Mouse (Mus musculus): ENCODE measurements around the gene Cyb561d2. TPM values are rescaled to one million over a fixed set of nuclear protein-coding genes. Genes with fewer than 3 reads are reported as not detected.

Cyb561d2 gene
- polyA plus RNA-seq (2015; fragmentation: Nextera tagmentation; extraction: Ambion mirVana) = 23.2 and 25.7 TPM in 2 replicates

- peak; percentile 90 for ATAC-seq
- Histone ChIP-seq H3K4me2 (peak within 1 kb of the TSS; percentile 92), H3K9me3 (replicated peaks) (no peaks in the 10 kb centered on the region), H3K27ac (peak within 1 kb of the TSS; percentile 2; the same call in 1 of the 2 replicates), H3K27me3 (no peaks in the 10 kb centered on the region), H3K4me1 (peaks cover 46% of the 10 kb centered on the region), H3K36me3 (ENCODE audit: poor library complexity, severe bottlenecking) (peaks cover 52% of the 10 kb centered on the region), H3K9ac (peak within 1 kb of the TSS; percentile 77), H3K4me3 (peak within 1 kb of the TSS; percentile 59)
- 1% methylated on average over 46 of the region's 46 CpGs for WGBS
Measured at GRCm38 (mm10) chr9:107541474-107542351, at the start of gene Cyb561d2, which contains the start of gene Nprl2. Gene Cyb561d2 (minus strand): TSS chr9:107542193. Gene Nprl2 (plus strand): TSS chr9:107542226.

- no peak for ATAC-seq
- 95% methylated on average over 6 of the region's 6 CpGs for WGBS
- Histone ChIP-seq H3K9me3 (replicated peaks) (no peaks in the 10 kb centered on the region), H3K4me3 (no peak overlapping the region), H3K27me3 (no peaks in the 10 kb centered on the region), H3K9ac (no peak overlapping the region), H3K4me2 (no peak overlapping the region), H3K4me1 (peaks cover 15% of the 10 kb centered on the region), H3K36me3 (ENCODE audit: poor library complexity, severe bottlenecking) (peaks cover 48% of the 10 kb centered on the region), H3K27ac (no peak overlapping the region)
Measured at GRCm38 (mm10) chr9:107590773-107591060, 48.7 kb upstream of the Cyb561d2 start.

GRCm38 (mm10) chr9:107590058-107590772, 48.2 kb upstream of the Cyb561d2 start:
- ATAC-seq = no peak

GRCm38 (mm10) chr9:107587833-107588639, 46.0 kb upstream of the Cyb561d2 start:
- 6% methylated on average over 33 of the region's 33 CpGs for WGBS
- Histone ChIP-seq H3K4me1 (peaks cover 15% of the 10 kb centered on the region), H3K27ac (no peak overlapping the region), H3K4me3 (peak overlapping the region; percentile 77), H3K9me3 (replicated peaks) (no peaks in the 10 kb centered on the region), H3K36me3 (ENCODE audit: poor library complexity, severe bottlenecking) (peaks cover 45% of the 10 kb centered on the region), H3K27me3 (no peaks in the 10 kb centered on the region), H3K4me2 (peak overlapping the region; percentile 85), H3K9ac (peak overlapping the region; percentile 74)
- ATAC-seq = no peak; the same call in 1 of the 2 replicates

More at GRCm38 (mm10) chr9:107590058-107590772, 48.2 kb upstream of the Cyb561d2 start:
- Histone ChIP-seq H3K9ac (no peak overlapping the region), H3K27me3 (no peaks in the 10 kb centered on the region), H3K4me1 (peaks cover 15% of the 10 kb centered on the region), H3K9me3 (replicated peaks) (no peaks in the 10 kb centered on the region), H3K27ac (no peak overlapping the region), H3K4me3 (no peak overlapping the region), H3K36me3 (ENCODE audit: poor library complexity, severe bottlenecking) (peaks cover 48% of the 10 kb centered on the region), H3K4me2 (no peak overlapping the region)
- 91% methylated on average over 25 of the region's 25 CpGs for WGBS

GRCm38 (mm10) chr9:107586974-107587832, 45.2 kb upstream of the Cyb561d2 start, which contains the start of gene Ifrd2:
Gene Ifrd2 (plus strand): TSS chr9:107587642.
- Histone ChIP-seq H3K27me3 (no peaks in the 10 kb centered on the region), H3K4me3 (peak within 1 kb of the TSS; percentile 77), H3K36me3 (ENCODE audit: poor library complexity, severe bottlenecking) (peaks cover 41% of the 10 kb centered on the region), H3K9me3 (replicated peaks) (no peaks in the 10 kb centered on the region), H3K9ac (peak within 1 kb of the TSS; percentile 74), H3K4me2 (peak within 1 kb of the TSS; percentile 85), H3K4me1 (peaks cover 15% of the 10 kb centered on the region), H3K27ac (no peak within 1 kb of the TSS)
- WGBS = 14% methylated on average over 46 of the region's 46 CpGs
- peak; percentile 98 for ATAC-seq

GRCm38 (mm10) chr9:107586504-107586903, 44.5 kb upstream of the Cyb561d2 start:
- Histone ChIP-seq H3K4me3 (no peak overlapping the region), H3K36me3 (ENCODE audit: poor library complexity, severe bottlenecking) (peaks cover 34% of the 10 kb centered on the region), H3K9ac (no peak overlapping the region), H3K9me3 (replicated peaks) (no peaks in the 10 kb centered on the region), H3K4me1 (peaks cover 18% of the 10 kb centered on the region), H3K27ac (no peak overlapping the region), H3K27me3 (no peaks in the 10 kb centered on the region), H3K4me2 (no peak overlapping the region)
- no peak for ATAC-seq
- 93% methylated on average over 5 of the region's 5 CpGs for WGBS

GRCm38 (mm10) chr9:107583174-107583573, 41.2 kb upstream of the Cyb561d2 start:
- Histone ChIP-seq H3K27ac (no peak overlapping the region), H3K9me3 (replicated peaks) (no peaks in the 10 kb centered on the region), H3K27me3 (no peaks in the 10 kb centered on the region), H3K9ac (no peak overlapping the region), H3K4me3 (no peak overlapping the region), H3K4me1 (peaks cover 27% of the 10 kb centered on the region), H3K4me2 (no peak overlapping the region), H3K36me3 (ENCODE audit: poor library complexity, severe bottlenecking) (peaks cover 15% of the 10 kb centered on the region)
- no peak for ATAC-seq
- WGBS = 91% methylated on average over 14 of the region's 14 CpGs

GRCm38 (mm10) chr9:107582509-107583062, 40.6 kb upstream of the Cyb561d2 start:
- Histone ChIP-seq H3K27ac (no peak overlapping the region), H3K9ac (no peak overlapping the region), H3K36me3 (ENCODE audit: poor library complexity, severe bottlenecking) (peaks cover 15% of the 10 kb centered on the region), H3K4me1 (peaks cover 23% of the 10 kb centered on the region), H3K9me3 (replicated peaks) (no peaks in the 10 kb centered on the region), H3K4me2 (no peak overlapping the region), H3K27me3 (no peaks in the 10 kb centered on the region), H3K4me3 (no peak overlapping the region)
- 88% methylated on average over 7 of the region's 7 CpGs for WGBS
- ATAC-seq = no peak

- Histone ChIP-seq H3K9ac (no peak overlapping the region), H3K27ac (no peak overlapping the region), H3K4me1 (peaks cover 32% of the 10 kb centered on the region), H3K9me3 (replicated peaks) (no peaks in the 10 kb centered on the region), H3K27me3 (no peaks in the 10 kb centered on the region), H3K4me3 (peak overlapping the region; percentile 63), H3K36me3 (ENCODE audit: poor library complexity, severe bottlenecking) (peaks cover 15% of the 10 kb centered on the region), H3K4me2 (peak overlapping the region; percentile 82)
- no peak for ATAC-seq
- 77% methylated on average over 4 of the region's 4 CpGs for WGBS
Measured at GRCm38 (mm10) chr9:107581584-107581983, 39.6 kb upstream of the Cyb561d2 start.

- H3K36me3 ChIP-seq (ENCODE audit: poor library complexity, severe bottlenecking) = peaks cover 15% of the 10 kb centered on the region
- WGBS = under 1% methylated on average over 32 of the region's 32 CpGs
- H3K4me1 ChIP-seq = peaks cover 37% of the 10 kb centered on the region
- H3K27me3 ChIP-seq = no peaks in the 10 kb centered on the region
- H3K9ac ChIP-seq = peak within 1 kb of the TSS; percentile 79
- peak within 1 kb of the TSS; percentile 83 for H3K27ac ChIP-seq
- ATAC-seq = peak; percentile 86
- peak within 1 kb of the TSS; percentile 63 for H3K4me3 ChIP-seq
- peak within 1 kb of the TSS; percentile 82 for H3K4me2 ChIP-seq
- H3K9me3 ChIP-seq (replicated peaks) = no peaks in the 10 kb centered on the region
Measured at GRCm38 (mm10) chr9:107580501-107581317, 38.7 kb upstream of the Cyb561d2 start, which contains the start of gene Hyal3. Gene Hyal3 (plus strand): TSS chr9:107580818.

Data from forebrain, embryonic 13.5 days (tissue).